Mouse (Mus musculus) hindbrain, embryonic 15.5 days (tissue): Measurements from ENCODE around the gene Mars2. TPM values are rescaled to one million over a fixed set of nuclear protein-coding genes. Genes with fewer than 3 reads are reported as not detected.

Experiments used
- ATAC-seq: fragments of 200-750 bp; cut with Nextera tagmentation; 2 replicates; pipeline ENCODE4 v1.8.0; 2017; ENCODE audit warnings: low read depth, moderate number of reproducible peaks, moderate TSS enrichment; ENCODE audit not compliant: low FRiP score
- H3K27ac ChIP-seq: fragments of 300-500 bp; sonication (generic); replicated peaks from 2 replicates; pipeline ENCODE4 v1.5.1; 2015; ENCODE audit warnings: mild to moderate bottlenecking, inconsistent platforms
- H3K27me3 ChIP-seq: fragments of 300-500 bp; sonication (generic); 2 replicates; pipeline ENCODE4 v1.6.1; 2015; ENCODE audit warnings: control low read depth, inconsistent platforms
- H3K36me3 ChIP-seq: fragments of 300-500 bp; sonication (generic); 2 replicates; pipeline ENCODE4 v1.6.1; 2015; ENCODE audit warnings: control low read depth, inconsistent platforms
- H3K4me1 ChIP-seq: fragments of 300-500 bp; sonication (generic); replicated peaks from 2 replicates; pipeline ENCODE4 v1.6.1; 2015; ENCODE audit warnings: control low read depth, inconsistent platforms
- H3K4me2 ChIP-seq: fragments of 300-500 bp; sonication (generic); 2 replicates; pipeline ENCODE4 v1.6.1; 2015; ENCODE audit warnings: moderate library complexity, mild to moderate bottlenecking, inconsistent platforms
- H3K4me3 ChIP-seq: fragments of 300-500 bp; sonication (generic); 2 replicates; pipeline ENCODE4 v1.5.1; 2015; ENCODE audit warnings: mild to moderate bottlenecking, inconsistent platforms
- H3K9ac ChIP-seq: fragments of 300-500 bp; sonication (generic); 2 replicates; pipeline ENCODE4 v1.6.1; 2015; ENCODE audit warnings: inconsistent platforms
- H3K9me3 ChIP-seq: fragments of 300-500 bp; sonication (generic); 2 replicates; pipeline ENCODE4 v1.6.1; 2016; ENCODE audit warnings: control low read depth, inconsistent platforms
- WGBS: fragments of 180-500 bp; shearing (Covaris S2); methylation state at CpG from one replicate; pipeline ENCODE4 v1.1.7; 2015; 5-methylcytosine and 5-hydroxymethylcytosine counted together
- polyA plus RNA-seq: library from polyadenylated mRNA; unstranded; fragments of >200 nt; fragmentation: Nextera tagmentation; extraction: Ambion mirVana; gene quantifications from 2 replicates; pipeline ENCODE4 v1.2.1, GENCODE M21; 2015

Mars2 gene
- polyA plus RNA-seq, 1 experiment from 2014 or later = 3.4 TPM

GRCm38 (mm10) chr1:55207561-55207960 is 29.4 kb upstream of the Mars2 start:
- Histone ChIP-seq H3K4me3 (no peak overlapping the region), H3K27me3 (no peaks in the 10 kb centered on the region), H3K36me3 (no peaks in the 10 kb centered on the region), H3K9ac (no peak overlapping the region), H3K4me2 (no peak overlapping the region), H3K9me3 (no peaks in the 10 kb centered on the region), H3K4me1 (peaks cover under 1% of the 10 kb centered on the region; the same call in 1 of the 2 replicates), H3K27ac (no peak overlapping the region)
- WGBS = 92% methylated on average over 6 of the region's 6 CpGs
- ATAC-seq = no peak

DNA sequence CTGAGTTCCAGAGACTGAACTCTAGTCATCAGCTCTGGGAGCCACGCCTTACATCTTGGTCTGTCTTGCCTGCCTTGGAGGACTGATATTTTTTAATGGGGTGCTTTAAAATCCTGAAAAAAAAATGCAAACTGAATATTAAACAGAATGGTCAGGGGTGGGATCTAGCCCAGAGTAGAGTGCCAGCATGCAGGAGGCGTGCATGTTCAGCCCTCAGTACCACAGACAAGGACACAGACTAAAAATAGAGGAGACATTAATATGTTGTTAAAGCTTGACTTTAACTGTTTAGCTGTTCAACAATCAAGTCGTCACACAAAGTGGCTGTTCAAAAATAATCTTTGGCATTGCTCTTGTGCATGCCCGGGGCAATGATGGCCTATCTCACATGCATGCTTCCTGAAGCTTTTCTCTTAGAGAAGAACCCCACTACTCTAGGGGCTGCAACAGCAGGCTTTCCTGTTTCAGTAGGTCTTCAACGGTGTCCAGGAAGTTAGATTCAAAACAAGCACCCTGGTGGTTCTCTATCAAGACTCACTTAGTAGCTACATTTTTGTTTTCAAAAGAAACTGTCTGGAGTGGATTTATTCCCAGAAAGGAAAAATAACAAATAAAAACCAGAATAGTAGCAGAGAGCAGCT is 28.4 kb upstream of the Mars2 start:
- no peak for ATAC-seq
- Histone ChIP-seq H3K4me1 (no peaks in the 10 kb centered on the region), H3K36me3 (no peaks in the 10 kb centered on the region), H3K27ac (no peak overlapping the region), H3K9me3 (no peaks in the 10 kb centered on the region), H3K4me3 (no peak overlapping the region), H3K27me3 (no peaks in the 10 kb centered on the region), H3K9ac (no peak overlapping the region), H3K4me2 (no peak overlapping the region)
- 79% methylated on average over 5 of the region's 5 CpGs for WGBS

DNA sequence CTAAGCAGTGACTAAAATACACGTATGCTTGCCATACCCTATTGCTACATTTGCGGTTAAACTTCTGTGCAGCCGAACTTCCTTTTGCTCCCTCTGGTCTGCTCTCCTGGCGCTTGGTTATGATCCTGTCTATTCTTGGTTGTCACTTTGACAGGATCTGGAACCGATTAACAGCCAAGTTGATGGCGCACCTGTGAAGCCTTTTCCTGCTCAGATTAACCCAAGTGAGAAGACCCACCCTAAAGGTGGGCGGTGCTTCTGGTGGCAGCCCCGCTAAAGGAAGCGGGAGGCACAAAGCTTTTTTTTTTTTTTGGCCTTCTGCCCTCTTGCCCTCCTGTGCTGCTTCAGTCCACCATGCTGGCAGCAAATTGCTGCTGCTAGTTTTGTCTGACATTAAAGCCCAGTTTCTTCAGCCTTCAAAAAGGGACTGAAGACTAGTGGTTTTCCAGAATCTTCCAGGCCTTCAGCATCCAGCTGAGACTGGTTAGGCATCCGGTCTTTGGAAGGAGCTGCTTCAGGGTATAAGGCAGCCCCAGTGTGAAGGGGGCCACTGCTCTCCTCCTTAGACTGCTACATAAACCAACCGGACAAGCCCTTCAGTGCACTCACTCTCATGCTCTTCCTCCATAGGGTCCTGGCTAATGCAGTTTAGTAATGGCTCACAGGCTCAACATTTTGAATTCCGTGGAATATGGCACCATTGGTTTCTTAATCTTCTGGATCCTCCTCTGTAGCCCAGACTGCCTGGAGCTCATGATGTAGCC is 26.6 kb upstream of the Mars2 start:
- Histone ChIP-seq H3K9ac (no peak overlapping the region), H3K27ac (no peak overlapping the region), H3K9me3 (no peaks in the 10 kb centered on the region), H3K4me1 (no peaks in the 10 kb centered on the region), H3K4me3 (no peak overlapping the region), H3K4me2 (no peak overlapping the region), H3K27me3 (no peaks in the 10 kb centered on the region), H3K36me3 (no peaks in the 10 kb centered on the region)
- 53% methylated on average over 12 of the region's 12 CpGs for WGBS
- no peak for ATAC-seq

DNA sequence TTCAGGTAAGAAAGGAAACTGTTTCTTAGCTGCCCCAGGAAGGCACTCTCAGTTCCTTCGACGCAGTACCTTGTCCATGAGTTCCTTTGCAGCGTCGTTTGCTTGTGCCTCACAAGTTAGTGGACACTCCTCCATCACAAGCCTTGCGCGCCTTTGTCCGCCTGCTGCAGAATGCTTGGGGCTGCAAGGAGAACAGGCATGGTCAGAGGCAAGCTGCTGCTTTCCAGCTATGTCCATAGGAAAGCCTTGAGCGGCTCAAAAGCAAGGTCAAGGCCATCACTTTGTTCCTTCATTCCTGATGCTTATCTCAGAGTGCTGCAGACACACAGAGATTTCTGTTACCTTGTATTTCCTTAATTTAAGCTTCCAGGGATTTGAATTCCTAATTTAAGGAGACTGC is 25.9 kb upstream of the Mars2 start:
- no peaks in the 10 kb centered on the region for H3K36me3 ChIP-seq
- 79% methylated on average over 8 of the region's 8 CpGs for WGBS
- no peaks in the 10 kb centered on the region for H3K9me3 ChIP-seq
- H3K27ac ChIP-seq = no peak overlapping the region
- no peaks in the 10 kb centered on the region for H3K27me3 ChIP-seq
- ATAC-seq = no peak
- no peaks in the 10 kb centered on the region for H3K4me1 ChIP-seq
- no peak overlapping the region for H3K4me2 ChIP-seq
- no peak overlapping the region for H3K9ac ChIP-seq
- no peak overlapping the region for H3K4me3 ChIP-seq

DNA sequence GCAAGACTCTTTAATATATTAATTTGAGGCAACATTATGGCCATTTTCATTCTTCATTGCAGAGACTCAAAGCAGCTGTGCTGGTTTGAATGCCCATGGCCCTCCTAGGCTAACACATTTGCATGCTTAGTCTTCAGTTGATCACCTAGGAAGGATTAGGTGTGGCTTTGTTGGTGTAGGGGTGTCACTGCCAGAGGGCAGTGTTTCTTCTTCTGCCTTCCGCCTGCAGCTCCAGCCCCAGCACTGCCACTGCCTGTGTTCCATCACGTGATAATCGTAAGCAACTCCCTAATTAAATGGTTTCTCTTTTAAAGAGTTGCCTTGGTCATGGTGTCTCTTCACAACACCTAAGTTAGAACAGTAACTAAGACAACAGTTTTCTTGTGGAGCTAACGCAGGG is 24.2 kb upstream of the Mars2 start:
- WGBS = 85% methylated on average over 4 of the region's 4 CpGs
- ATAC-seq = no peak
- no peaks in the 10 kb centered on the region for H3K36me3 ChIP-seq
- no peaks in the 10 kb centered on the region for H3K9me3 ChIP-seq
- H3K27me3 ChIP-seq = no peaks in the 10 kb centered on the region
- H3K9ac ChIP-seq = no peak overlapping the region
- no peak overlapping the region for H3K4me3 ChIP-seq
- H3K27ac ChIP-seq = no peak overlapping the region
- no peak overlapping the region for H3K4me2 ChIP-seq
- H3K4me1 ChIP-seq = no peaks in the 10 kb centered on the region

DNA sequence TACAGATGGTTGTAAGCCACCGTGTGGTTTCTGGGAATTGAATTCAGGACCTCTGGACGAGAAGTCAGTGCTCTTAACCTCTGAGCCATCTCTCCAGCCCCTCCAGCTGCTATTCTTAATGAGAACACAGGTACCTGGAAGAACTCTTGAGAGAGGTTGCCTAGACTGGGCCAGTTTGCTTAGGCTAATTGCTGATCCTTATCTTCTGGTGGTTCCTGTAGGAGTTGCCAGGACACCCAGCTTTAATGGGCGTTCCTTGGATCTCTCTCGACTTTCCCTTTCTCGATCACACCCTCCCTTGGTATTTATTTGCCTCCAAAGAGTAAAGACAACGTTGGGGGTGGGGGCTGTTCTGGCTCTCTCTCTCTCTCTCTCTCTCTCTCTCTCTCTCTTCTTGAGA is 23.5 kb upstream of the Mars2 start:
- Histone ChIP-seq H3K4me2 (no peak overlapping the region), H3K27me3 (no peaks in the 10 kb centered on the region), H3K4me1 (no peaks in the 10 kb centered on the region), H3K36me3 (no peaks in the 10 kb centered on the region), H3K27ac (no peak overlapping the region), H3K9ac (no peak overlapping the region), H3K9me3 (no peaks in the 10 kb centered on the region), H3K4me3 (no peak overlapping the region)
- no peak for ATAC-seq
- 83% methylated on average over 6 of the region's 6 CpGs for WGBS

GRCm38 (mm10) chr1:55213936-55214335 is 23.0 kb upstream of the Mars2 start:
- no peaks in the 10 kb centered on the region for H3K4me1 ChIP-seq
- H3K36me3 ChIP-seq = no peaks in the 10 kb centered on the region
- no peaks in the 10 kb centered on the region for H3K9me3 ChIP-seq
- no peak overlapping the region for H3K4me2 ChIP-seq
- 91% methylated on average over 6 of the region's 6 CpGs for WGBS
- H3K27me3 ChIP-seq = no peaks in the 10 kb centered on the region
- H3K4me3 ChIP-seq = no peak overlapping the region
- no peak overlapping the region for H3K9ac ChIP-seq
- ATAC-seq = no peak
- no peak overlapping the region for H3K27ac ChIP-seq

- 73% methylated on average over 11 of the region's 11 CpGs for WGBS
Measured at GRCm38 (mm10) chr1:55215185-55215813, 21.7 kb upstream of the Mars2 start.

GRCm38 (mm10) chr1:55217191-55217590 is 19.8 kb upstream of the Mars2 start:
- H3K36me3 ChIP-seq = no peaks in the 10 kb centered on the region
- H3K4me2 ChIP-seq = no peak overlapping the region
- H3K27ac ChIP-seq = no peak overlapping the region
- no peak overlapping the region for H3K4me3 ChIP-seq
- no peaks in the 10 kb centered on the region for H3K9me3 ChIP-seq
- WGBS = 64% methylated on average over 2 of the region's 2 CpGs
- H3K4me1 ChIP-seq = 0 out of 2 replicates have a peak, but pooled peaks cover under 1% of the 10 kb centered on the region
- no peak for ATAC-seq
- H3K9ac ChIP-seq = no peak overlapping the region
- H3K27me3 ChIP-seq = no peaks in the 10 kb centered on the region

More at GRCm38 (mm10) chr1:55215185-55215813, 21.7 kb upstream of the Mars2 start:
- H3K36me3 ChIP-seq = no peaks in the 10 kb centered on the region
- no peaks in the 10 kb centered on the region for H3K27me3 ChIP-seq
- no peak overlapping the region for H3K4me2 ChIP-seq
- no peak overlapping the region for H3K27ac ChIP-seq
- ATAC-seq = no peak
- no peaks in the 10 kb centered on the region for H3K9me3 ChIP-seq
- H3K4me3 ChIP-seq = no peak overlapping the region
- H3K9ac ChIP-seq = no peak overlapping the region
- no peaks in the 10 kb centered on the region for H3K4me1 ChIP-seq

GRCm38 (mm10) chr1:55221352-55221751 is 15.6 kb upstream of the Mars2 start:
- Histone ChIP-seq H3K4me3 (no peak overlapping the region), H3K9ac (no peak overlapping the region), H3K27me3 (no peaks in the 10 kb centered on the region), H3K9me3 (no peaks in the 10 kb centered on the region), H3K4me2 (no peak overlapping the region), H3K4me1 (peaks cover 10% of the 10 kb centered on the region), H3K27ac (no peak overlapping the region; the same call in 1 of the 2 replicates), H3K36me3 (no peaks in the 10 kb centered on the region)
- no peak for ATAC-seq
- WGBS = 63% methylated on average over 4 of the region's 4 CpGs

- no peak overlapping the region; the same call in 1 of the 2 replicates for H3K4me2 ChIP-seq
- WGBS = 87% methylated on average over 7 of the region's 7 CpGs
- ATAC-seq = no peak
Measured at GRCm38 (mm10) chr1:55223026-55223425, 14.0 kb upstream of the Mars2 start.

DNA sequence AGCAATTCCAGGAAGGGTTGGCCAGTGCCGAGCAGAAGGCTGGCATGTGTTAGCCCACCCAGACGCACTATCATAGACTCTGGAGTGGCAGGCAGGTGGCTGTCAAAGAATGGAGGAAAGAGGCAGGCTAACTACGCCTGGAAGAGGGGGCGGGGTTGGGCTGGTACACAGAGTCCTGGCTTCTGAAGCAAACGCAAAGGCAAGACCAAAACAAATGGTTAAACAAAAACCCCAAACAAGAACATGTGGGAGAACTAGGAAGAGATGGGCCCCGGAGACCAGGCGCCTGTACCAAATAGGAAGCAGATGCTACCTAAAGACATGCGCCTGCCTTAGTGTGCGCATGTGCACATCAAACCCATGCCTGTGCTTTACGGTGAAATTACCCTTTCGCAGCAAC is 12.9 kb upstream of the Mars2 start:
- 40% methylated on average over 11 of the region's 11 CpGs for WGBS
- Histone ChIP-seq H3K4me2 (peak overlapping the region; percentile 64), H3K27me3 (no peaks in the 10 kb centered on the region), H3K4me1 (peaks cover 11% of the 10 kb centered on the region), H3K27ac (peak overlapping the region; percentile 23; the same call in 1 of the 2 replicates), H3K9me3 (no peaks in the 10 kb centered on the region), H3K36me3 (no peaks in the 10 kb centered on the region), H3K9ac (no peak overlapping the region), H3K4me3 (peak overlapping the region; percentile 40)
- ATAC-seq = peak; percentile 61

More at GRCm38 (mm10) chr1:55223026-55223425, 14.0 kb upstream of the Mars2 start:
- Histone ChIP-seq H3K9me3 (no peaks in the 10 kb centered on the region), H3K27ac (no peak overlapping the region), H3K4me3 (no peak overlapping the region), H3K9ac (no peak overlapping the region), H3K36me3 (no peaks in the 10 kb centered on the region), H3K27me3 (no peaks in the 10 kb centered on the region), H3K4me1 (peaks cover 11% of the 10 kb centered on the region)
